Mouse (Mus musculus) forebrain, embryonic 14.5 days (tissue): ENCODE measurements around the gene Cwc27. TPM values are rescaled to one million over a fixed set of nuclear protein-coding genes. Genes with fewer than 3 reads are reported as not detected.
A peak's percentile ranks its signal among the peaks of the same experiment; 100 is the strongest.

Experiments
- ATAC-seq: fragments of 200-750 bp; cut with Nextera tagmentation; 2 replicates; pipeline ENCODE4 v1.8.0; 2017; ENCODE audit warnings: mild to moderate bottlenecking, moderate library complexity
- DNase-seq: peaks from one replicate; pipeline ENCODE4 v3.0.0-alpha.2; 2015; ENCODE audit warnings: low spot score
- H3K27ac ChIP-seq: fragments of 300-500 bp; sonication (generic); 2 replicates; pipeline ENCODE4 v1.5.1; 2014; ENCODE audit warnings: low read depth, mild to moderate bottlenecking, control low read depth, low read length, moderate library complexity
- H3K27me3 ChIP-seq: fragments of 300-500 bp; sonication (generic); replicated peaks from 2 replicates; pipeline ENCODE4 v1.6.1; 2014; ENCODE audit warnings: low read length, control low read depth, mixed read lengths; ENCODE audit not compliant: control insufficient read depth, insufficient read depth
- H3K36me3 ChIP-seq: fragments of 300-500 bp; sonication (generic); 2 replicates; pipeline ENCODE4 v1.6.1; 2014; ENCODE audit warnings: low read length, control low read depth; ENCODE audit not compliant: control insufficient read depth, insufficient read depth
- H3K4me1 ChIP-seq: fragments of 300-500 bp; sonication (generic); 2 replicates; pipeline ENCODE4 v1.6.1; 2014; ENCODE audit warnings: antibody characterized with exemption, low read length, control low read depth; ENCODE audit not compliant: control insufficient read depth, insufficient read depth
- H3K4me2 ChIP-seq: fragments of 300-500 bp; sonication (generic); 2 replicates; pipeline ENCODE4 v1.6.1; 2014; ENCODE audit warnings: mild to moderate bottlenecking, control low read depth, low read length
- H3K4me3 ChIP-seq: fragments of 300-500 bp; sonication (generic); 2 replicates; pipeline ENCODE4 v1.5.1; 2014; ENCODE audit warnings: low read depth, low read length, control low read depth
- H3K9ac ChIP-seq: fragments of 300-500 bp; sonication (generic); 2 replicates; pipeline ENCODE4 v1.6.1; 2014; ENCODE audit warnings: mild to moderate bottlenecking, low read length, control low read depth, moderate library complexity
- H3K9me3 ChIP-seq: fragments of 300-500 bp; sonication (generic); replicated peaks from 2 replicates; pipeline ENCODE4 v1.6.1; 2016; ENCODE audit warnings: low read length, control low read depth, mixed read lengths; ENCODE audit not compliant: control insufficient read depth
- WGBS: fragments of 180-500 bp; shearing (Covaris S2); extraction: QIAGEN DNeasy Blood & Tissue Kit; methylation state at CpG from one replicate; pipeline ENCODE4 v1.1.7; 2014; 5-methylcytosine and 5-hydroxymethylcytosine counted together
- polyA plus RNA-seq: library from polyadenylated mRNA; unstranded; fragments of >200 nt; fragmentation: Nextera tagmentation; extraction: Ambion mirVana; gene quantifications from 2 replicates; pipeline ENCODE4 v1.2.1, GENCODE M21; 2014

The Cwc27 gene
- polyA plus RNA-seq, result 21.5 and 25.5 TPM in 2 replicates

DNA sequence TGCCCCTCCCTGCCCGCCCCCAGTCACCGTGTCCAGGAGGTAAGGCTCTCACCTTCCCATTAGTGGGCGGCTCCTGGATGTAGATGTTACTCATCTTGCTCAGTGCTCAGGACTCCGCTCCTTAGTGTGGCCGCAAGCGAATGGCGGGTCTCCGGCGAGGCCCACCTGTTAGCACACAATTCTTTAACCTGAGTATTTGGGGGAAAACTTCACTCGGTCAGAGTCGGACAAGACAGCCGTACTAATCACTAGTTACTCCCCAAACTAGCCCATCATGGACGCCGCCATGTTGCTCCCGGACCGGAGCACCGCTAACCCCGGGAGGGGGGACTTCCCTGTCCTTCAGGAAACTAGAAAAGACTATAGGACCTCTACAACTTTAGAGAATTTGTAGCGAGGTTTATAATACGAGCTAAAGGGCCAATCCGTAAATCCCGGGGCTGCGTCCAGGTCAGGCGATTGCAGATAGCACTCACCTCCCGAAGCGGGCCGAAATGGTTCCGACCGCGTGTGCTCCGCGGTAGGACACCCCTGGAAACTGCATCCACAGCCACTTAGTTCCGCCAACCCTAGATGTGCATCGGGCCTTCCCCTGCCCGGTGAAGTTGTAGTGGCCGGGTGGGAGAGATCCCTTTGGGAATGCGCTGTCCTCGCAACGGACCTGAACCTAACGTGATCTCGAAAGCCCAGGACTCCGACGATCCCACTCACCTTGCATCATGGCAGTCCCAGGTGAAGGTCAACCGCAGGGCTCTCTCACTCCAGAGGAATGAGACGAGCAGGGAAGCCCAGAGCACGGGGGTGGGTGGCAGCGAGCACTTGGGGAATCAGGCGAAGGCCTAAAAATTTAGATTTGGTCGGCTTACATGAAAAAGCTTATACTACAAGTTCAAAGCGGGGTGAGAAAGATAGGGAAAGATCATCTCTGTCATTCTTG, at the start of gene Cwc27:
Gene Cwc27 (minus strand): TSS at position 508 of the 937 bp plus-strand sequence.
- Histone ChIP-seq H3K27me3 (no peaks in the 10 kb centered on the region), H3K9me3 (no peaks in the 10 kb centered on the region), H3K4me2 (peak within 1 kb of the TSS; percentile 54), H3K4me1 (peaks cover 15% of the 10 kb centered on the region), H3K36me3 (0 out of 2 replicates have a peak, but pooled peaks cover 3% of the 10 kb centered on the region), H3K9ac (peak within 1 kb of the TSS; percentile 73), H3K27ac (peak within 1 kb of the TSS; percentile 49), H3K4me3 (peak within 1 kb of the TSS; percentile 66)
- WGBS, result under 1% methylated on average over 50 of the region's 50 CpGs
- DNase-seq (peak; percentile 88), ATAC-seq (peak; percentile 98)

DNA sequence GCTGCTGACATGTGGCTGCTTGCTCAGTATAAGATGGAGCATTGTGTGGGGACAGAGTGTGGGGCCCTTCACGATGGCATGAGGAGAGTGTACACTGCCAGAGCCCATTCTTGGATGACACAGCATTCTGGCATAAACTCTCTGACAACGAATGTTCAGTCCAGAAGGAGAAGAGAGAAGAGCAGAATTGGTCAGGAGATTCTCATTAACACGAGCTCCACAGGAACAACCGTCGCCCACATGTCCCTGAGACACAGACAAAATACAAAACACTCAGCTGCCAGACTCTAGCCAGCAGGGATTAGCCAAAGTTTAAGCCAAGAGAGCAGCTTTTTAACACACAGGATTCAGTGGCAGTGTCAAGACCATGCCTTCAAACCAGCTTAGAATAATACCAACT, 49.8 kb upstream of the Cwc27 start:
- ATAC-seq (no peak), DNase-seq (no peak)
- H3K27me3 ChIP-seq, result no peaks in the 10 kb centered on the region
- no peaks in the 10 kb centered on the region for H3K9me3 ChIP-seq
- H3K36me3 ChIP-seq, result no peaks in the 10 kb centered on the region
- no peaks in the 10 kb centered on the region for H3K4me1 ChIP-seq
- H3K4me3 ChIP-seq, result no peak overlapping the region
- 85% methylated on average over 5 of the region's 5 CpGs for WGBS
- no peak overlapping the region for H3K27ac ChIP-seq
- H3K9ac ChIP-seq, result no peak overlapping the region
- no peak overlapping the region for H3K4me2 ChIP-seq

DNA sequence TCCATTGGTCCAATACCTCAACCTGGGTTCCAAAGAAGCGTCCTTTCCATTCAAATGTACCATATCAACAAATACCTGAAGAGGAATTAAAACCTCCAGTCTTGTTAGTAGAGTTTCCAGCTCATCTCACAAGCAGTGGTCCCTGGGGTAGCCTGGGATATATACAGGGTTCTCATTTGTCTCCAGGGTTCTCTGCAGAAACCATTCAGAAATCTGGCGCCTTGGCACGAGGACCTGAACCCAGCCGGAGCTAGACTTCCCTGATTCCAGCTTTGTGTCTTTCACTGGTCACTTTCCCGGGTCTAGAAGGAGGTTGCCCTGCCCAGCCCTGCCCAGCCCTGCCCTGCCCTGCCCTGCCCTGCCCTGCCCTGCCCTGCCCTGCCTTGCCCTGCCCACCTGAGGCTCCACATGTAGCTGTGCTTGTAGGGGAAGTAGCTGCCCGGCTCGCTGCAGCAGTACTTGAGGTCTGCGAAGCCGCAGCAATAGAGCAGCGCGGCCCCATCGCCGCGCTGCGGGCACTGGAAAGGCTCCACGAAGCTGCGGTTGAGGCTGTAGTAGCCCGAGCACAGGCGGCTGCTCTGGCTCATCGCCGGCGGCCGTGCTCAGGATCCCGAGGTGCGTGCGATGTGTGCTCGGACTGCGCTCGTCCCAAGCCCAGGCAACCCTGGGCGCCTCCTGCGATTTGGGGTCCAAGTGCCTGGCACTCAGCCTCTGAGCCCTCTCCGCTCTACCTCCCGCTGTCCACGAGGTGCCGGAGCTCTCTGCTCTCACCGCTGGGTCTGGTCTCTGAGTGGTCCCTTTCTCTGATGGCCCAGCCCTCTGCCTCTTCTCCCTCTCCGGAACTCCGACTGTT, 46.4 kb upstream of the Cwc27 start, which contains the start of gene Shisal2b:
Gene Shisal2b (minus strand): TSS at position 767 of the 853 bp plus-strand sequence.
- Histone ChIP-seq H3K4me1 (no peaks in the 10 kb centered on the region), H3K9ac (peak within 1 kb of the TSS; percentile 69), H3K36me3 (no peaks in the 10 kb centered on the region), H3K9me3 (no peaks in the 10 kb centered on the region), H3K27me3 (no peaks in the 10 kb centered on the region), H3K27ac (no peak within 1 kb of the TSS), H3K4me2 (peak within 1 kb of the TSS; percentile 94), H3K4me3 (peak within 1 kb of the TSS; percentile 44)
- ATAC-seq (peak; percentile 91), DNase-seq (peak; percentile 71)
- WGBS, result 4% methylated on average over 31 of the region's 38 CpGs

DNA sequence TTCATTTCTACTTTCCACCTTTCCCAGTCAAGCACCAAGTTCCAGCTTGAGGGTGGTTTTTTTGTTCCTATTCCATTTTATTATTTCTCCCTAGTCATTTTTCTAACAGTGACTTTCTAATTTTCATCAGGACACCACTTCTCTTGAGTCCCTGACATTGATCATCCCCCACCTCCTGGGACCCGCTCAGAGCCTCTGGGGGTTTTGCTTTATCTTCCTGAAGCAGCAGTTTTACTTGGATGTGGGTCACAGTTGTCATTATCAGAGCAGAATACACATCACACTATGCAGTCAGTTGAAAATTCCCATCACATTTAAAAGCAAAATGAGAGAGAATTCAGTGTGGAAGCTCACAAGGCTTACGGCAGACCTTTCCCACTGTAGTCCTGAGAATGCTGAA, 36.7 kb upstream of the Cwc27 start:
- 87% methylated on average over 2 of the region's 2 CpGs for WGBS
- no peaks in the 10 kb centered on the region for H3K4me1 ChIP-seq

GRCm38 (mm10) chr13:104843295-104844089, 26.6 kb upstream of the Cwc27 start:
- Histone ChIP-seq H3K9me3 (no peaks in the 10 kb centered on the region), H3K4me1 (no peaks in the 10 kb centered on the region), H3K36me3 (peaks cover 5% of the 10 kb centered on the region; the same call in 1 of the 2 replicates), H3K4me2 (no peak overlapping the region), H3K27ac (no peak overlapping the region), H3K27me3 (no peaks in the 10 kb centered on the region), H3K9ac (no peak overlapping the region), H3K4me3 (no peak overlapping the region)
- WGBS, result 83% methylated on average over 9 of the region's 13 CpGs
- DNase-seq (no peak), ATAC-seq (no peak)

More for the DNA sequence above, 36.7 kb upstream of the Cwc27 start:
- H3K27ac ChIP-seq, result no peak overlapping the region
- DNase-seq, result no peak
- H3K9me3 ChIP-seq, result no peaks in the 10 kb centered on the region
- no peaks in the 10 kb centered on the region for H3K36me3 ChIP-seq
- H3K4me2 ChIP-seq, result no peak overlapping the region
- no peak overlapping the region for H3K4me3 ChIP-seq
- no peaks in the 10 kb centered on the region for H3K27me3 ChIP-seq
- no peak overlapping the region for H3K9ac ChIP-seq
- ATAC-seq, result no peak

DNA sequence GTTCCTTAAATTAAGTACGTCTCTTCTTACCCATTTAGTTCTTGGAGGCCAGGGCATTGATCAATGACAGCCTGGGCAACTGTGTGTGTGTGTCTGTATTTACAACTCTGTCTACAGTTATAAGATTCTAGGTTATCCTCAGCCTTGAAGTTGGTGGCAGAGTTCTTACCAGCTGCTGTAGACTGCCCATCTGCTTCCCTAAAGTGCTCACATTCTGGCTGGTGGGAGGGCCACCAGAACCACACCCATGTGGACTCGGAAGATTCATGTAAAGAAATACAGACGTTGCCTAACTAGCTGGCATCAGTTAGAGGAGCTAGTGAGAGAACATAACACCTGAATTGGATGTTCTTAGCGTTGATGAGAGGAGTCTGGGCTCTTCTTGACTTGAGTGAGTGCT, 25.0 kb upstream of the Cwc27 start:
- DNase-seq (no peak), ATAC-seq (no peak)
- H3K4me1 ChIP-seq, result no peaks in the 10 kb centered on the region
- no peak overlapping the region for H3K9ac ChIP-seq
- H3K9me3 ChIP-seq, result no peaks in the 10 kb centered on the region
- 81% methylated on average over 4 of the region's 4 CpGs for WGBS
- no peaks in the 10 kb centered on the region for H3K27me3 ChIP-seq
- H3K36me3 ChIP-seq, result peaks cover 12% of the 10 kb centered on the region
- H3K4me2 ChIP-seq, result no peak overlapping the region
- H3K27ac ChIP-seq, result no peak overlapping the region
- no peak overlapping the region for H3K4me3 ChIP-seq

DNA sequence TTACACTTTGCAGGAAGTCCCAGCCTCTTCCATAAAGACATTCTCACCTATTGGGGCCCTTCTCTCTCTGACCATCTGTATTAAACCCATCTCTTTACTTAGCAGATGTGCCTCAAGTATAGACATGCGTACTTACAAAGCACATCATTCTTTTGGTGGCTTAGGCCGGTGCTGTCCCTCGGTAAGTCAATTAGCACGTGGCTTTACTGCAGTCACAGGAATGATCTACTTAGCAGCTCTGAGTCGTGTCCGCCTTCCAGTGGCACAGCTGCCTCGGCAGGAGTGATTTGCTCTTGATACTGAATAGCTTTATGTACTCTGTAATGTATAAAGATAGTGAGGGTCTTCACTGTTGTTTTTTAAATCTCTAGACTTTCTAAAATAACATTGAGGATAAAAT, 20.7 kb upstream of the Cwc27 start:
- Histone ChIP-seq H3K27ac (no peak overlapping the region), H3K9me3 (no peaks in the 10 kb centered on the region), H3K27me3 (no peaks in the 10 kb centered on the region), H3K36me3 (peaks cover 36% of the 10 kb centered on the region), H3K9ac (no peak overlapping the region), H3K4me1 (no peaks in the 10 kb centered on the region), H3K4me3 (no peak overlapping the region), H3K4me2 (no peak overlapping the region)
- ATAC-seq (no peak), DNase-seq (no peak)
- WGBS, result 79% methylated on average over 7 of the region's 7 CpGs

- H3K9ac ChIP-seq, result no peak overlapping the region
- no peak overlapping the region for H3K4me2 ChIP-seq
- DNase-seq, result no peak
- ATAC-seq, result no peak
- H3K4me3 ChIP-seq, result no peak overlapping the region
- no peaks in the 10 kb centered on the region for H3K27me3 ChIP-seq
- no peaks in the 10 kb centered on the region for H3K4me1 ChIP-seq
- peaks cover 54% of the 10 kb centered on the region for H3K36me3 ChIP-seq
- H3K9me3 ChIP-seq, result no peaks in the 10 kb centered on the region; the same call in 1 of the 2 replicates
- H3K27ac ChIP-seq, result no peak overlapping the region
- 96% methylated on average over 13 of the region's 13 CpGs for WGBS
Observed at GRCm38 (mm10) chr13:104832811-104833210, 15.9 kb upstream of the Cwc27 start.
